Mouse (Mus musculus) testis, adult 2 months (tissue): ENCODE results near the gene Plcg1. TPM values are rescaled to one million over a fixed set of nuclear protein-coding genes. Genes with fewer than 3 reads are reported as not detected.

ENCODE experiments used
- H3K27ac ChIP-seq: fragments of 200-500 bp; 2 replicates; pipeline ENCODE4 v1.5.1; 2012; ENCODE audit warnings: low read depth, low read length; ENCODE audit not compliant: control insufficient read depth, insufficient read depth
- H3K27me3 ChIP-seq: fragments of 200-500 bp; 2 replicates; pipeline ENCODE4 v1.6.1; 2012; ENCODE audit warnings: mild to moderate bottlenecking, low read length, moderate library complexity; ENCODE audit not compliant: control insufficient read depth, insufficient read depth
- H3K36me3 ChIP-seq: fragments of 200-500 bp; 2 replicates; pipeline ENCODE4 v1.6.1; 2012; ENCODE audit warnings: mild to moderate bottlenecking, low read length; ENCODE audit not compliant: control insufficient read depth, insufficient read depth
- H3K4me1 ChIP-seq: fragments of 200-500 bp; 2 replicates; pipeline ENCODE4 v1.6.1; 2012; ENCODE audit warnings: low read length; ENCODE audit not compliant: control insufficient read depth, insufficient read depth
- H3K4me3 ChIP-seq: fragments of 200-500 bp; 2 replicates; pipeline ENCODE4 v1.5.1; 2012; ENCODE audit warnings: low read depth, mild to moderate bottlenecking, low read length, moderate library complexity, mixed read lengths; ENCODE audit not compliant: control insufficient read depth
- CTCF ChIP-seq: fragments of 200-500 bp; IDR thresholded peaks from 2 replicates; pipeline ENCODE4 v1.5.1; 2012; ENCODE audit warnings: low read depth, mild to moderate bottlenecking, inconsistent platforms, low read length, moderate library complexity; ENCODE audit not compliant: control insufficient read depth, insufficient read depth, insufficient replicate concordance
- POLR2A ChIP-seq: fragments of 200-500 bp; IDR thresholded peaks from 2 replicates; pipeline ENCODE4 v1.6.1; 2012; ENCODE audit warnings: low read depth, mild to moderate bottlenecking, inconsistent platforms, low read length, moderate library complexity; ENCODE audit not compliant: control insufficient read depth
- polyA plus RNA-seq: library from polyadenylated mRNA; depleted of rRNA; stranded (reverse); fragments of >200 nt; gene quantifications from 2 replicates; pipeline ENCODE4 v1.2.3, GENCODE M21; 2012

Plcg1 gene
- polyA plus RNA-seq, 1 experiment, result 17.7 TPM

DNA sequence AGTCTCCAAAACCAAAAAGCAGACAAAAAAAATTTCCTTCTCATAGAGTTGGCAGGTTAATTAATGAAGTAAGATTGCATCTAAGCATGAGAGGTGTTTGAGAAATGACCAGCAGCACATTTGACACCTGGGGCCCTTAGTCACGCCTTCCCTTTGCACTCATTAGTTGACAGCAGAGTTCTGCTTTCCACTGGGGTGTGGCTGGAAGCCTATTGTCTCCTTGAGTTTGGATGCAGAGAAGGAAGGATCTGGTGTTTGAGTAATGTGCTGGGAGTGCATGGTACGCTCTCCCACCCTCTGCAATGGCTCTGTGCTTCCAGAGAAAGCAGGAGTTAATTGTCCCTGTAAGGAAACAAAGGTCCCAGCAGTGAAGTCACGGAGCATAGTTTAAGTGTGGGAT, 5.4 kb downstream of the Plcg1 start:
- Histone ChIP-seq H3K36me3 (no peaks in the 10 kb centered on the region), H3K4me3 (no peak overlapping the region), H3K27ac (no peak overlapping the region), H3K4me1 (peaks cover 9% of the 10 kb centered on the region), H3K27me3 (no peaks in the 10 kb centered on the region)
- TF ChIP-seq CTCF (no peak), POLR2A (no peak)

DNA sequence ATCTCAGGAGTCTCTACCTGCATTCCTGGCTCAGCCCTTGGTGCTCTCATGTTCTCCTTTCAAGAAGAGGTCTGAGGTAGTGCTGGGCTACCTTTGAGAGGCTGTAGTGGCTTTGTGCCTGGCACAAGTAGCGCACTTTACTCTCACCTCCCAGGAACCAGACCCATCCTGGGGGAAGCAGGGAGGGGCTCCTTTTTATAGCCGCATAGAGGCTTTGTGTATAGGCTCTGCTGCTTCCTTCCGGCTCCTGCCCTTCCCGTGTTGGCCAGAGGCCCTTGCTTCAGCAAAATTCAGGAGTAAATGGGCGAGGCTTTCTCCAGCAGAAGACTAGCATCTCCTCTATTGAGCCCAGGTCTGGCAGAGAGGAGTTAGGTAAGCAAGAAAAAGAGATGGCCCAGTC, 7.3 kb downstream of the Plcg1 start:
- TF ChIP-seq CTCF, result no peak
- no peak for TF ChIP-seq POLR2A

DNA sequence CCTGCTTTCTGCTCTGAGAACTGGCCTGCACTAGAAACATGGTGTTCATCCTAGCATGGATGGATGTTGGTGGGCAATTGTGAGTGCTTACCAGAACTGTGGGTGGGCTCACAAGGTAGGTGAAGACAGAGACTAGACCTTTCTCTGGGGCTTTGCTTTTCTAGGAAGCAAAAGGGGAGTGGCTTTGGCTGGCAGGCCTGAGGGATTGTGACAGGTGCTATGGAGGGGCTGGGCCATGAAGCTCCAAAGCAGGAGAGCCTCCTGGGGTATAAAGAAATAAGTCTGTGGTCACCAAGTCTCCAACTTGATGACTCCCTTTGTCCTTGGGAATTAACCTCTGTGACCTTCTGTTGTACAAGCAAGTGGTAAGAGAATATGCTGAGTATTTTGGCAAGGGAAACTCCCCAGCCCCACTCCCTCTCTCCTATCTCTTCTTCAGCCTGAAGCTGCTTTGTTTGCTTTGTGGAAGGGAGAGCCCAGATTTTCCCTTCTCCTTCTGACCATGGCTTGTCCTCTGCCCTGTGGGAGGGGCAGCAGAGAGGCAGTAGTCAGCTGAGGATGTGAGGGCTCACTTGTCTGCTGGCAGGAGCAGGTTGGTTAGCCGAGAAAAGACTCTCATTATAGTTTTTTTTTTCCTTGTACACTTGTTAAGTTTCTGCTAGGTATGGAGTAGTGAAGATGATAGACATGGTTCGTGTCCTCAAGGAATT, 8.7 kb downstream of the Plcg1 start:
- H3K27ac ChIP-seq, result no peak overlapping the region
- H3K4me3 ChIP-seq, result no peak overlapping the region
- TF ChIP-seq CTCF (no peak), POLR2A (no peak)
- H3K27me3 ChIP-seq, result no peaks in the 10 kb centered on the region
- H3K4me1 ChIP-seq, result peaks cover 2% of the 10 kb centered on the region; the same call in 1 of the 2 replicates
- H3K36me3 ChIP-seq, result no peaks in the 10 kb centered on the region

More for the DNA sequence above, 7.3 kb downstream of the Plcg1 start:
- Histone ChIP-seq H3K4me1 (0 out of 2 replicates have a peak, but pooled peaks cover 2% of the 10 kb centered on the region), H3K27me3 (no peaks in the 10 kb centered on the region), H3K27ac (no peak overlapping the region), H3K36me3 (no peaks in the 10 kb centered on the region), H3K4me3 (no peak overlapping the region)

DNA sequence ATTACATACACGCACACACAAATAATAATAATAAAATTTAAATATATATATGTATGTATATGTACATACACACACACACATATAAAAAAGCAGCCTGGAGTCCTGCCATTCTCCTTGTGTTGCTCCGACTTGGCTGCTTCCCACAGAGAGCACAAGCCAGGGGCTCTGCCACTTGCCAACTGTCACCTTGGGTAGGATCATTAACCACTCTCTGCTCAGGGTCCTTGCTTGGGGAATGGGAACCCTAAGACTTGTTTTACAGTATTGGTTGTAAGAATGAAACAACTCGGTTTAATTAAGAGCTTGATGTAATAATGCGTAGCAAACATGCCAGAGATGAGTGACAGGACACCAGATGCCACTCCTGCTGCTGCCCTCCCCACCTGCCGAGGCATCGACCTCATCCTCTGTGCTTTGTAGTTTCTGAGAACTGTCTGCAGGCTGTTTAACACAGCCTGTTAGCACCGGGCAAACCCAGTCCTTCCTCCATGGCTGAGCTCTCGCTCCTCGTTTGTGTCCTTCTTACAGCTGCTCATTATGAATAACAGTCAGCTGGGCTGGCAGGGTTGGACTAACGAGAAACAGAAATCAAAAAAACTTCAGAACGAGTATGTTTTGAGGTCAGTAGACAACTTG, 9.5 kb downstream of the Plcg1 start:
- no peak for TF ChIP-seq CTCF
- no peak for TF ChIP-seq POLR2A
- Histone ChIP-seq H3K27ac (no peak overlapping the region), H3K4me3 (no peak overlapping the region), H3K27me3 (no peaks in the 10 kb centered on the region), H3K36me3 (no peaks in the 10 kb centered on the region), H3K4me1 (peaks cover 2% of the 10 kb centered on the region; the same call in 1 of the 2 replicates)

DNA sequence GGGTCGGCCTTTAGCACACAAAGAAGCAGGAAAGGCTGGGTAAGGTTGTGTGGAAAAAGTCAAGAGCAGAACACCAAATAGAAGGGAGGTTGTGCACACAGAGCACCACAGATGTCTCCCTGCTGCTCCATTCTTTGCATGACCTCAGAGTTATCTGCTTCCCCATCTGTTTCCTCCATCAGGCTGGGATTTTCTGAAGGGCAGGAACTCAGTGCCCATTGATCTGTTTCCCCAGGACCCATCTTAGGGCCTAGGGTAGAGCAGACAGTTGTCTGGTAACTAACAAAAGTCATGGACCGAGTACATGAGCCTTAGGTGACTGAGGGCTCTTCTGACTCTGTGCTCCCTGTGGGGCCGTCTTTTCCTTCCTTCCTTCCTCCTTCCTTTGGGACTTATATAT, 10.5 kb downstream of the Plcg1 start:
- H3K27ac ChIP-seq, result no peak overlapping the region
- peaks cover 2% of the 10 kb centered on the region; the same call in 1 of the 2 replicates for H3K4me1 ChIP-seq
- H3K4me3 ChIP-seq, result no peak overlapping the region
- H3K27me3 ChIP-seq, result no peaks in the 10 kb centered on the region
- H3K36me3 ChIP-seq, result no peaks in the 10 kb centered on the region
- TF ChIP-seq CTCF, result no peak
- no peak for TF ChIP-seq POLR2A

DNA sequence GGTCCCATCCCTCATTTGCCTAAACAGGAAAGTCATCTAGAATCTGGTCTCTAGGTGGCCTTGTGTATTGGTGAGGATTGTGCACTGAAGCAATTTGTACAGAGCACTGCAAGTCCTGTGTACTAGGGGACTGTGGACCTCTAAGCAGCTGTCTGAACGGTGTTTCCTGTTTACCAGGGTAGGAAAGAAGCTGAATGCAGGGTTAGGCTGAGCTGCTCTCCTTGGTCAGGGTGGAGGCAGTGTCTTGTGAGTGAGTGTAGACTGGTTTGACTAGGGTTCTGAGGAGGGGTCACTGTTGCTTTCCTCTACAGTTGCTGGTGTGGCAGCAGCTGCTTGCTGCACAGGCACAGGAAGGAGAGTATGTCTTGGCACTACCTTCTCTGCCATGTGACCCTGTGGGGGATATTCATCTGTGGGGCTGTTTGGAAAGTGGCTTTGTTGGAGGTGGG, 11.1 kb downstream of the Plcg1 start:
- TF ChIP-seq POLR2A (no peak), CTCF (no peak)
- Histone ChIP-seq H3K36me3 (no peaks in the 10 kb centered on the region), H3K4me3 (peak overlapping the region; percentile 37), H3K27ac (no peak overlapping the region), H3K4me1 (peaks cover 8% of the 10 kb centered on the region), H3K27me3 (no peaks in the 10 kb centered on the region)

DNA sequence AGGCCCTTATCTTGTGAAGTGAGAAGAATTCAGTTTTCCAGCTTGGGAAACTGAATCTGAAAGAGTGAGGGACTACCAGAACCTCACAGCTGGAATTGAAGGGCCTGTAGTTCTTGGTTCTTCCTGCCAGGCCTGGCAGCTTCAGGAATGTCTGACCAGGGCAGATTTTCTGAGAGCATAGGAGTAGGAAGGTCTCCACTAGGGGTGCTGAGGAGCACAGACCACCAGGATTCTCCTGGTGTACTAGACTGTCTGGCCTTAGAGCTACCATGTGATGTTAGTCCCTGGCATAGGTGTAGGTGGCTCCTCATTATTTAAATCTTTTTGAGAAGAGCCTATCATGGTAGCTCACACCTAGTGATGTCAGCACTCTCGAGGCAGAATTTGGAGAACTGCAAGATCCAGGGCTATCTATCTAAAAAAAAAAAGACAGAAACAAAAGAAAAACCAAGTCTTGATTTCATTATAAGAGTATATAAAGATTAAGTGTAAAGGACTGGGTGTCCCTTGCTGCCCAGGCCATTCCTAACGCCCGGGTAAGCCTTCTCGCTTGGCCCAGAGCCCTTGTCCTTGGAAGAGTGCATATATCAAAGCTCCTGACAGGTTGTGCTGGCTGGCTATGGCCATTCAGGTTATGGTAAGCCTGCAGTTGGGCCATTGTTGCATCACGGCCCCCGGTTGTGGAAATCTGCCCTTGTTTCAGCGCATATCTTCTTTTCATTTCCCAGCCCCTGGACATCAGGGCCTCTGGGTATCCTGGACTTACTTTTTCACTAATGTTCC, 13.1 kb downstream of the Plcg1 start:
- H3K4me1 ChIP-seq, result peaks cover 9% of the 10 kb centered on the region
- no peaks in the 10 kb centered on the region; the same call in none of the 2 replicates for H3K36me3 ChIP-seq
- no peak overlapping the region for H3K27ac ChIP-seq
- H3K4me3 ChIP-seq, result no peak overlapping the region
- H3K27me3 ChIP-seq, result no peaks in the 10 kb centered on the region
- TF ChIP-seq POLR2A (no peak), CTCF (no peak)
